In genomic region chr10:99986745-99987144, GRCm38 (mm10) we compare ENCODE assay signal across 12 mouse cellular contexts. TPM values are rescaled to one million over a fixed set of nuclear protein-coding genes. Genes with fewer than 3 reads are reported as not detected.
DNase-seq lines count a peak whose midpoint lies in the region; ATAC-seq and TF ChIP-seq lines count a peak whose summit lies in the region.
"Had no signal": no experiment of that assay in that cellular context is flagged by ENCODE, and none has a peak within 500 bp of the region (broad histone marks: within the 10 kb centered on the region; RNA-seq: fewer than 3 reads in every experiment).

No protein-coding gene starts in this region.

- H3K9me3 ChIP-seq in kidney, embryonic 15.5 days (replicated peaks): no peaks in the 10 kb centered on the region
- H3K9me3 ChIP-seq in midbrain, postnatal 0 days (ENCODE audit: low read length): no peaks in the 10 kb centered on the region
- H3K9me3 ChIP-seq in midbrain, embryonic 10.5 days (replicated peaks): no peaks in the 10 kb centered on the region

- ATAC-seq in kidney, embryonic 15.5 days (replicated peaks; ENCODE audit: low FRiP score): no peak
- ATAC-seq in midbrain, postnatal 0 days (ENCODE audit: low FRiP score): no peak
- ATAC-seq in granulocyte monocyte progenitor cell, adult 5-6 weeks (replicated peaks; ENCODE audit: poor library complexity, severe bottlenecking): peak; percentile 78

- H3K27ac ChIP-seq in kidney, embryonic 15.5 days: no peak overlapping the region
- no peak overlapping the region for H3K27ac ChIP-seq in midbrain, postnatal 0 days (ENCODE audit: low read depth, low read length)
- no peak overlapping the region for H3K27ac ChIP-seq in midbrain, embryonic 10.5 days (replicated peaks)

- DNase-seq in kidney, postnatal 14 days: no peak
- DNase-seq in midbrain, postnatal 0 days (ENCODE audit: low spot score): no peak
- DNase-seq in midbrain, embryonic 10.5 days (ENCODE audit: low spot score): no peak
- DNase-seq in splenic B cell, adult 2 months (ENCODE audit: low read depth, low spot score): peak; percentile 2
- no peak for DNase-seq in cerebellum, postnatal 14 days
- DNase-seq: adrenal gland, postnatal 25 days; cerebellum, adult 11 months; heart, postnatal 10 days; right cerebral cortex, postnatal 4 days had no signal

- H3K4me1 ChIP-seq in kidney, embryonic 15.5 days: peaks cover 5% of the 10 kb centered on the region
- H3K4me1 ChIP-seq in midbrain, postnatal 0 days (ENCODE audit: insufficient read depth, low read length): no peaks in the 10 kb centered on the region
- no peaks in the 10 kb centered on the region for H3K4me1 ChIP-seq in midbrain, embryonic 10.5 days

- no peak for TF ChIP-seq CTCF in midbrain, postnatal 0 days (IDR thresholded peaks at IDR 0.05)

- H3K9ac ChIP-seq in kidney, embryonic 15.5 days: no peak overlapping the region
- H3K9ac ChIP-seq in midbrain, postnatal 0 days (replicated peaks; ENCODE audit: low read length, poor library complexity, severe bottlenecking): no peak overlapping the region

- 35% methylated on average over 8 of the region's 8 CpGs for WGBS in kidney, embryonic 15.5 days
- 74% methylated on average over 8 of the region's 8 CpGs for WGBS in midbrain, postnatal 0 days
- WGBS in midbrain, embryonic 10.5 days: 72% methylated on average over 8 of the region's 8 CpGs

- H3K4me3 ChIP-seq in kidney, embryonic 15.5 days (replicated peaks): no peak overlapping the region
- 0 out of 2 replicates have a peak overlapping the region, but pooled peaks have one; percentile 2 for H3K4me3 ChIP-seq in midbrain, postnatal 0 days (ENCODE audit: low read depth, low read length)
- no peak overlapping the region for H3K4me3 ChIP-seq in midbrain, embryonic 10.5 days

- no peaks in the 10 kb centered on the region for H3K27me3 ChIP-seq in kidney, embryonic 15.5 days
- H3K27me3 ChIP-seq in midbrain, postnatal 0 days (ENCODE audit: insufficient read depth, low read length): no peaks in the 10 kb centered on the region
- H3K27me3 ChIP-seq in midbrain, embryonic 10.5 days (ENCODE audit: low read depth, poor library complexity, severe bottlenecking): no peaks in the 10 kb centered on the region
- H3K27me3 ChIP-seq in splenic B cell, adult 2 months (ENCODE audit: control insufficient read depth, insufficient read depth, low read length, poor library complexity, severe bottlenecking): no peaks in the 10 kb centered on the region; the same call in 1 of the 2 replicates

- no peaks in the 10 kb centered on the region for H3K36me3 ChIP-seq in kidney, embryonic 15.5 days
- H3K36me3 ChIP-seq in midbrain, postnatal 0 days (ENCODE audit: insufficient read depth, low read length): no peaks in the 10 kb centered on the region
- no peaks in the 10 kb centered on the region for H3K36me3 ChIP-seq in midbrain, embryonic 10.5 days
- H3K36me3 ChIP-seq in splenic B cell, adult 2 months (ENCODE audit: control insufficient read depth, insufficient read depth, low read length, poor library complexity, severe bottlenecking): no peaks in the 10 kb centered on the region

- H3K4me2 ChIP-seq in kidney, embryonic 15.5 days: peak overlapping the region; percentile 45
- H3K4me2 ChIP-seq in midbrain, postnatal 0 days (ENCODE audit: low read depth, low read length, poor library complexity, severe bottlenecking): no peak overlapping the region

RNA-seq across cellular contexts. Expression of gene Kitl, which starts 28.7 kb away (rescaled TPM):
- polyA plus RNA-seq in kidney, embryonic 15.5 days (2015; fragmentation: Nextera tagmentation; extraction: Ambion mirVana): 24.3 and 26.3 TPM in 2 replicates
- total RNA-seq in midbrain, postnatal 0 days (2014; rRNA removed): 35.0 and 57.3 TPM in 2 replicates
- 31.4 and 50.9 TPM in 2 replicates for polyA plus RNA-seq in midbrain, postnatal 0 days (2015; fragmentation: Nextera tagmentation; extraction: Ambion mirVana)
- 10.5 and 11.9 TPM in 2 replicates for polyA plus RNA-seq in midbrain, embryonic 10.5 days (2016; fragmentation: Nextera tagmentation; extraction: Ambion mirVana)
- 0.17 TPM in 1 of 2 replicates, not detected in the other for total RNA-seq in granulocyte monocyte progenitor cell, adult 5-6 weeks (2014; fragmentation: Nextera tagmentation)
- total RNA-seq in granulocyte monocyte progenitor cell, adult 5-6 weeks (2017): not detected in 2 replicates
- total RNA-seq: MEL had no signal
